Mouse (Mus musculus) 416B (cell line): ENCODE data around the gene Cdk6.
"Not testable (repeated sequence)": the region's sequence is repeated elsewhere in the genome, so short reads cannot be mapped to it uniquely, and the experiment has no call there.

Experiments
- DNase-seq: peaks from one replicate; pipeline ENCODE4 v3.0.0; 2011; ENCODE audit warnings: low read depth

The Cdk6 gene

GRCm38 (mm10) chr5:3434105-3434504, 92.8 kb downstream of the Cdk6 start:
- DNase-seq, result peak; percentile 29

- not testable (repeated sequence) for DNase-seq
Measured at GRCm38 (mm10) chr5:3438453-3439003, 97.2 kb downstream of the Cdk6 start.

DNA sequence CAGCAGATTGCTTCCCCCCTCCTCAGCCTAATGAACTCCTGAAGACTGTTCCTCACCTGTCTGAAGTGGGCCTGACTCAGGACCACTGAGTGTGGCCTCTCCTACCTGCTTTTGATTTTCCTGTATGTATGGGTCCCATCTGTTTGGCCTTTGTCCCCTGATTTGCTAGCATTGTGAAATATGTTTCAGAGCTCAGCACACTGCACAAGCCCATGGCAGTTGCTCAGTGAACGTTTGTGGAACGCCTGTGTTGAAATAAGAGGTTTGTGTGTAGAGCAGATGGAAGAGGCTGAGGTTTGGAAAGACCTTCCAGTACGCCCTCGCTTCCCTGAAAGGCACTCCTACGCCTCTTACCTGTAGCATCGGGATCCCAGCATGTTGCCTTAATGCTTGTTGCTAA, 98.1 kb downstream of the Cdk6 start:
- DNase-seq, result peak; percentile 55

- DNase-seq, result not testable (repeated sequence)
Measured at GRCm38 (mm10) chr5:3442524-3442923, 101.2 kb downstream of the Cdk6 start.

DNA sequence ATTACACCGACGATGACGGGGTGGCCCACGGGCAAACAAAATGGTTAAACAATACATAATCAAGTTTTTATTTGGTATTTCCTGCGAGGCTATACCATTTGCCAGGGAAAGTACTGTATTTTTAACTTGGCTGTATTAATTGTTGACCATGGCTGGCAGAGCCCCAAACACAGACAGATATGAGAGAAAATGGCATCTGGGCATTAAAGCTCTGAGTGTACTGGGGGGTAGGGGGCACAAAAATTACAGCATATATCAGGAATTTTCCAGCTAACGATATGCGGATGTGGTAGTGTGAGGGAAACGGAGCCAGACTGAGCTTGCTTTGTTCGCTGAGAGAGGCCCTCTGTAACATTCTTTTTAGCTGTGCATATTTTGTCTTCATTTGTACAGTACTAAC, 109.9 kb downstream of the Cdk6 start:
- DNase-seq, result not testable (repeated sequence)

DNA sequence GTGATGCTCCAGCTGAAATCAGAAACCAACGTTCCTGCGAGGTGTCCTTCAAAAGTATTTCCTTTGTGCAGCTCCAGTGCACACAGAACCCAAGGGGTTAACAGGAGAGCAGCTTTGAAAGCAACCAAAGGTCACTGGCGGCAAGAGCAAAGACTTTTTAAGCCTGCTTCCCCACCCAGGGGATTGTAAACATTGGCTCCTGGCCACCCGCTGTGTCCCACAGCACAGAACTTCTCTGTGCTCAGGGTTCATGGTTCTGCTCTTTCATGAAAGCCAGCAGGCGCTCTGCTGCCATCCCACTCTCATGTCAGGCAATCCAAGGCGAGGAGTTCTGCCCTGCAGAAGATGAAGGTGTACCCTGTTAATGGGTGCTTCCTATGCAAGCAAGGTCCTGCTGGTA, 112.7 kb downstream of the Cdk6 start:
- DNase-seq, result not testable (repeated sequence)

GRCm38 (mm10) chr5:3460907-3461306, 119.6 kb downstream of the Cdk6 start:
- peak; percentile 37 for DNase-seq

- no peak for DNase-seq
Measured at GRCm38 (mm10) chr5:3461401-3461800, 120.1 kb downstream of the Cdk6 start.

GRCm38 (mm10) chr5:3462897-3463757, 121.8 kb downstream of the Cdk6 start:
- DNase-seq, result no peak

- DNase-seq, result no peak
Measured at GRCm38 (mm10) chr5:3463758-3464157, 122.5 kb downstream of the Cdk6 start.

DNA sequence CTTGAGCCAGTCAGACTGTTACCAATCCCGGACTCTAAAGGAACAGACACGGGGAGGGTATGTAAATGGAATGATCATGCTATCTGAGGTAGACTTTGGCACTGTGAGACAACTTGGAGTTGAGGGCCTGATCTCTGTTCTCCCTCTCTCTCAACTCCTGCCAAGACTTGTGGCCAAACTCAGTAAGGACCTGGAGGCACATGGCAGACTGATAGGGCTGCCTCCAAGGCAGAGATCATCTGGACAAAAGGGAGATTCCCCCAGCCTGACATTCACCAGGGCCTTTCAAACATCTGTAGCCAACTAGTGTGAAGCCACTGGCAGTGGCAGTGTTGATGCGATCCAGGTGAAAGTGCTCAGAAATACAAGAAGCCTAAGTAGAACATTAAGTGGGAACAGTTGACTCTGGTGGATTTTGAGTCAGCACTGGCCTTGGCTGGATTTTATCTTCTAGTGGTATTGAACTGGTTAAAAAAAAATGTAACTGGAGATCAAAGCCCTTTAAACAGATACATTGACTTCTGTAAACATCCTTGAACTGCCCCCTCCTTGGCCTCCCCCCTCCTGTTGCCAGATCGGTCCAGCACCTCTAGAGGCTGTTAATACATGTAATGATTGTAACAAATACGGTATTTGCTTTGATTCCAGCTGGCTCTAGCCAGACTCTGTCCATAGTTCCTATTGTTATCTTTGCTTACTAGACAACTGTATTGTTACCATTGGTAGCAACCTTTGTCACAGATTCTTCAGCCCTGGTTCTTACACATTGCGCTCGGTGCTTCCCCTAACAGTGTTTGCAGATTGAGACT, 125.0 kb downstream of the Cdk6 start:
- DNase-seq, result no peak

- no peak for DNase-seq
Measured at GRCm38 (mm10) chr5:3470866-3471265, 129.6 kb downstream of the Cdk6 start.

GRCm38 (mm10) chr5:3472311-3473156, 131.2 kb downstream of the Cdk6 start:
- peak; percentile 77 for DNase-seq

- no peak for DNase-seq
Measured at GRCm38 (mm10) chr5:3477711-3478110, 136.4 kb downstream of the Cdk6 start.

- no peak for DNase-seq
Measured at GRCm38 (mm10) chr5:3478216-3478615, 136.9 kb downstream of the Cdk6 start.

GRCm38 (mm10) chr5:3479016-3479795, 137.9 kb downstream of the Cdk6 start:
- peak; percentile 55 for DNase-seq

DNA sequence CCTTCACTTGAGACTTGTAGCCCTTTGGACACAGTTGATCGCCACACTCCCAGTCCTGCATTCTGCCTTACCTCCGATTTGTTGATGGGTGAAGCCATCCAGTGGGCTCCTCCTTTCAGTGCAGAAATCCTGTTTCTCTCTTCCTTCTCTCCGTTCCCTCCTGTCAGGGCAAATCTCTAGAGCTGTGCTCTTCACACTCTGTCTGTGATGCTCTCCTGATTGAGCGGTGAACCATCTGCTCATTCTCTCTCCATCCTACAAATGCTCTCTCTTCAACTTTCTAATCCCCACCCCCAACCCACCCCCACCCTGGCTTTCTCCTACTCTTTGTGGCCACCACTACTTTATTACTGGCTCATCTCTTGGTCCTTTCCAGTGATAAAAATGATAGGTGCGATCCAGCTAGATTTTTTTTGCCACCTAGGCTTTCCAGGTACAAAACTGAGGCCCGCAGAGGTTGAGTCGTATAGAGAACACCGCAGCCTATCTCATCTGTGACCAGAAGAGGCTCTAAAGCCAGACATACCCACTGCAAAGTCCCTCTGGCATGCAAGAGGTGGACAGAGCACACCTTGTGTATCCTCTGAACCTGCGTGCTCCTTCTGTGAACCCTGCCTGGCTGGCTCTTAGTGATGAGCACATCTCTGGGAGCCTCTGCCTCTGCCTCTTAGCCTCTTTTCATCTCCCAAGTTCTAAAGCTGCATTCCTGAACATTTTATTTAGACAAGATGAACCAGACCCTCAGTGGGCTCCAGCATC, 139.5 kb downstream of the Cdk6 start:
- DNase-seq, result no peak

DNA sequence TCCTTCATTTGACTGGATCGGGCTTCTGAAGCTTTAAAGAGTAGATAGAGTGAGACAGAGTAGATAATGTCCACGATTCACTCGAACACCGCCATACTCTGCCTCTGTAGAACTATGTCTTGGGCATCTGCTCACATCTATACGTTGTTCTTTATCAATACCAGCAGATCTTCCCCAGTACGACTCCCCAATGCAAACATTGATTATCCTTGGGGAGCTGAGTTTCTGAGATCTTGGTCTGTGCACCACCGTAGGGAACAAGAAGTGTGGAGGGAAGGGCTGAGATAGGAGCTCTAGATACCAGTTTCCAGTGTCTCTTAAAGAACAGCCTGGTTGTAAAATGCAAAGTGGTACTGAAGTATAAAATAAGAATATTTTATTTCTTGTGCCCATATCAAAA, 141.2 kb downstream of the Cdk6 start:
- no peak for DNase-seq

- peak; percentile 89 for DNase-seq
Measured at GRCm38 (mm10) chr5:3483054-3483722, 141.9 kb downstream of the Cdk6 start.
